In the genomic region with DNA sequence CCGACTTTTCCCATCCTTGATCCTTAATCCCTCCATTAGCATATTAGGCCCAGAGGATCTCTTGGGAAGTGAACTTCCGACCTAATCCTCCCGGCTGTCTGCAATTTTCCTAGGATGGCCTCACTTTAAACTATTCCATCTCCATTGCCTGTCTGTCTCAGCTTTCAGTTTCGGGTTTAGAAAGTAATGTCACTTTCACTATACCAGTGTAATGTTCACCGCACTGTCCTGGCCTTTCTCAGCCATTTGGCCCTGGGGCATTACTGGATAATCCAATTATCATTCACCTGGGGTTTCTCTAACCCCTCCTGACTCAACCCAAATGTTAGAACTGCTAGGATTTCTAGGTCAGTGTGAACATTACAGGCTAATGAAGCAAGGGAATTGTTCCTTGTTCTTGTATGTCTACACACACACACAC, we compare ENCODE assay signal across 8 mouse cellular contexts. TPM values are rescaled to one million over a fixed set of nuclear protein-coding genes. Genes with fewer than 3 reads are reported as not detected.
DNase-seq lines count a peak whose midpoint lies in the region; ATAC-seq and TF ChIP-seq lines count a peak whose summit lies in the region.

No protein-coding gene starts in this region.

- peak overlapping the region; percentile 91 for H3K4me2 ChIP-seq in embryonic facial prominence, embryonic 12.5 days (replicated peaks)
- H3K4me2 ChIP-seq in intestine, postnatal 0 days (replicated peaks; ENCODE audit: low read depth): peak overlapping the region; percentile 85
- H3K4me2 ChIP-seq in neural tube, embryonic 14.5 days (ENCODE audit: low read depth, low read length): peak overlapping the region; percentile 99

- no peaks in the 10 kb centered on the region for H3K36me3 ChIP-seq in thymus, adult 2 months (ENCODE audit: control insufficient read depth, insufficient read depth, low read length)
- H3K36me3 ChIP-seq in embryonic facial prominence, embryonic 12.5 days: 0 out of 2 replicates have a peak, but pooled peaks cover 17% of the 10 kb centered on the region
- H3K36me3 ChIP-seq in intestine, postnatal 0 days (ENCODE audit: control insufficient read depth, insufficient read depth): no peaks in the 10 kb centered on the region; the same call in 1 of the 2 replicates
- peaks cover 3% of the 10 kb centered on the region; the same call in 1 of the 2 replicates for H3K36me3 ChIP-seq in neural tube, embryonic 14.5 days (ENCODE audit: control insufficient read depth, insufficient read depth, low read length)

- intact Hi-C loops in gastrocnemius, postnatal 36 days (cut with DNase I): no loop called here

- no peak for TF ChIP-seq POLR2A in thymus, adult 2 months (IDR thresholded peaks at IDR 0.05; ENCODE audit: control insufficient read depth, extremely low read depth, insufficient read depth, low read length, poor library complexity)

- no peak for DNase-seq in thymus, adult 2 months
- DNase-seq in thymus, postnatal 4 days: no peak
- no peak for DNase-seq in spleen, adult 18-20 months
- no peak for DNase-seq in gastrocnemius, adult 18-20 months (ENCODE audit: low spot score)
- DNase-seq in gastrocnemius, postnatal 36 days: no peak

- H3K9me3 ChIP-seq in embryonic facial prominence, embryonic 12.5 days: no peaks in the 10 kb centered on the region
- H3K9me3 ChIP-seq in intestine, postnatal 0 days (ENCODE audit: control insufficient read depth): no peaks in the 10 kb centered on the region
- no peaks in the 10 kb centered on the region for H3K9me3 ChIP-seq in neural tube, embryonic 14.5 days (ENCODE audit: control insufficient read depth, low read length)

- 1% methylated on average over 5 of the region's 5 CpGs for WGBS in thymus, adult 2 months
- WGBS in embryonic facial prominence, embryonic 12.5 days: 1% methylated on average over 5 of the region's 5 CpGs
- WGBS in intestine, postnatal 0 days: 0% methylated on average over 5 of the region's 5 CpGs
- under 1% methylated on average over 5 of the region's 5 CpGs for WGBS in neural tube, embryonic 14.5 days

- peak overlapping the region; percentile 97 for H3K4me3 ChIP-seq in thymus, adult 2 months (ENCODE audit: control insufficient read depth, insufficient read depth, low read length)
- peak overlapping the region; percentile 91 for H3K4me3 ChIP-seq in embryonic facial prominence, embryonic 12.5 days
- H3K4me3 ChIP-seq in intestine, postnatal 0 days (ENCODE audit: low read depth, low read length): peak overlapping the region; percentile 84
- peak overlapping the region; percentile 93 for H3K4me3 ChIP-seq in neural tube, embryonic 14.5 days (ENCODE audit: low read depth, low read length)

- no peaks in the 10 kb centered on the region for H3K27me3 ChIP-seq in thymus, adult 2 months (ENCODE audit: control insufficient read depth, insufficient read depth, low read length)
- no peaks in the 10 kb centered on the region for H3K27me3 ChIP-seq in embryonic facial prominence, embryonic 12.5 days
- no peaks in the 10 kb centered on the region for H3K27me3 ChIP-seq in intestine, postnatal 0 days (replicated peaks; ENCODE audit: control insufficient read depth, insufficient read depth, low read length)
- no peaks in the 10 kb centered on the region for H3K27me3 ChIP-seq in neural tube, embryonic 14.5 days (ENCODE audit: control insufficient read depth, insufficient read depth, low read length)

- peaks cover 24% of the 10 kb centered on the region for H3K4me1 ChIP-seq in thymus, adult 2 months (replicated peaks; ENCODE audit: control insufficient read depth, insufficient read depth, low read length)
- peaks cover 51% of the 10 kb centered on the region for H3K4me1 ChIP-seq in embryonic facial prominence, embryonic 12.5 days
- 0 out of 2 replicates have a peak, but pooled peaks cover 9% of the 10 kb centered on the region for H3K4me1 ChIP-seq in intestine, postnatal 0 days (replicated peaks; ENCODE audit: control insufficient read depth, insufficient read depth, low read length)
- peaks cover 49% of the 10 kb centered on the region for H3K4me1 ChIP-seq in neural tube, embryonic 14.5 days (ENCODE audit: control insufficient read depth, insufficient read depth, low read length)

- peak overlapping the region; percentile 100 for H3K9ac ChIP-seq in embryonic facial prominence, embryonic 12.5 days
- peak overlapping the region; percentile 99 for H3K9ac ChIP-seq in intestine, postnatal 0 days (ENCODE audit: low read depth, low read length)
- H3K9ac ChIP-seq in neural tube, embryonic 14.5 days (replicated peaks; ENCODE audit: low read depth, low read length): peak overlapping the region; percentile 100

- TF ChIP-seq CTCF in thymus, adult 2 months (IDR thresholded peaks at IDR 0.05; ENCODE audit: borderline replicate concordance, control insufficient read depth, extremely low read depth, insufficient read depth, low read length, poor library complexity): no peak
- no peak for TF ChIP-seq CTCF in intestine, postnatal 0 days (IDR thresholded peaks at IDR 0.05; ENCODE audit: low read depth)

- H3K27ac ChIP-seq in thymus, adult 2 months (ENCODE audit: control insufficient read depth, insufficient read depth, low read length): no peak overlapping the region
- H3K27ac ChIP-seq in embryonic facial prominence, embryonic 12.5 days: peak overlapping the region; percentile 96
- H3K27ac ChIP-seq in intestine, postnatal 0 days (ENCODE audit: low read depth, low read length): peak overlapping the region; percentile 97
- peak overlapping the region; percentile 94 for H3K27ac ChIP-seq in neural tube, embryonic 14.5 days (ENCODE audit: low read depth, low read length)

- ATAC-seq in embryonic facial prominence, embryonic 12.5 days (ENCODE audit: insufficient number of reproducible peaks, insufficient read depth, low FRiP score, low TSS enrichment): no peak
- ATAC-seq in intestine, postnatal 0 days: no peak
- no peak for ATAC-seq in neural tube, embryonic 14.5 days (ENCODE audit: low read depth)

RNA-seq across cellular contexts. Expression of a gene that starts 26.7 kb away (rescaled TPM):
- 1.3 and 1.6 TPM in 2 replicates for polyA plus RNA-seq in thymus, adult 2 months (2012; rRNA removed)
- polyA plus RNA-seq in embryonic facial prominence, embryonic 12.5 days (2016; fragmentation: Nextera tagmentation; extraction: Ambion mirVana): 0.18 and 0.19 TPM in 2 replicates
- polyA plus RNA-seq in intestine, postnatal 0 days (2015; fragmentation: Nextera tagmentation; extraction: Ambion mirVana): not detected in 2 replicates
- polyA plus RNA-seq in neural tube, embryonic 14.5 days (2014; fragmentation: Nextera tagmentation; extraction: Ambion mirVana): 0.45 and 0.51 TPM in 2 replicates
- not detected for total RNA-seq in gastrocnemius, adult 18-20 months (2021)
- total RNA-seq in gastrocnemius, postnatal 36 days (2021): under 1 TPM; 0.10 to 0.20 TPM
